20 mouse cellular contexts compared by ENCODE assay signal in genomic region chr2:4829489-4830065, GRCm38 (mm10). TPM values are rescaled to one million over a fixed set of nuclear protein-coding genes. Genes with fewer than 3 reads are reported as not detected.
DNase-seq lines count a peak whose midpoint lies in the region; ATAC-seq lines count a peak whose summit lies in the region.
"Had no signal": no experiment of that assay in that cellular context is flagged by ENCODE, and none has a peak within 500 bp of the region (broad histone marks: within the 10 kb centered on the region; RNA-seq: fewer than 3 reads in every experiment).

No protein-coding gene starts in this region.

- H3K4me2 ChIP-seq in lung, embryonic 15.5 days: no peak overlapping the region
- no peak overlapping the region for H3K4me2 ChIP-seq in intestine, embryonic 14.5 days (ENCODE audit: low read length)
- H3K4me2 ChIP-seq: heart, embryonic 11.5 days; hindbrain, embryonic 12.5 days; midbrain, embryonic 15.5 days had no signal

- no peaks in the 10 kb centered on the region for H3K9me3 ChIP-seq in lung, embryonic 15.5 days
- H3K9me3 ChIP-seq in intestine, embryonic 14.5 days (ENCODE audit: control insufficient read depth, low read length): no peaks in the 10 kb centered on the region
- H3K9me3 ChIP-seq: forebrain, embryonic 10.5 days; hindbrain, embryonic 12.5 days; midbrain, embryonic 15.5 days had no signal

- DNase-seq in lung, postnatal 14 days: no peak
- DNase-seq in intestine, embryonic 14.5 days (ENCODE audit: low spot score): no peak
- DNase-seq in lung, postnatal 36 days: peak; percentile 14
- no peak for DNase-seq in cerebellum, postnatal 25 days
- DNase-seq in heart, adult 9 months (ENCODE audit: low spot score in 2 of 2): no peak
- no peak for DNase-seq in right cerebral cortex, postnatal 10 days (ENCODE audit: low spot score in 2 of 2)
- DNase-seq: adrenal gland, postnatal 25 days; cerebellum, adult 11-12 months; heart, postnatal 10 days; kidney, postnatal 14 days; liver, postnatal 0 days; right cerebral cortex, postnatal 14 days; spleen, adult 18-20 months had no signal

- peak; percentile 66; the same call in 1 of the 2 replicates for ATAC-seq in lung, embryonic 15.5 days (ENCODE audit: borderline replicate concordance, extremely low read depth, low FRiP score, low TSS enrichment)
- peak; percentile 72 for ATAC-seq in intestine, embryonic 14.5 days (replicated peaks; ENCODE audit: low FRiP score, low TSS enrichment, low read depth)
- ATAC-seq: liver, postnatal 0 days; midbrain, embryonic 15.5 days; Patski had no signal

- H3K4me3 ChIP-seq in lung, embryonic 15.5 days: no peak overlapping the region
- H3K4me3 ChIP-seq in intestine, embryonic 14.5 days (ENCODE audit: low read depth, low read length): no peak overlapping the region
- H3K4me3 ChIP-seq: forebrain, embryonic 10.5 days; hindbrain, embryonic 12.5 days; midbrain, embryonic 15.5 days; myocyte had no signal

- H3K4me1 ChIP-seq in lung, embryonic 15.5 days: peaks cover 9% of the 10 kb centered on the region; the same call in 1 of the 2 replicates
- H3K4me1 ChIP-seq in intestine, embryonic 14.5 days (replicated peaks; ENCODE audit: control insufficient read depth, insufficient read depth, low read length): peaks cover 6% of the 10 kb centered on the region; the same call in 1 of the 2 replicates
- H3K4me1 ChIP-seq: hindbrain, embryonic 12.5 days; midbrain, embryonic 15.5 days had no signal

- no peaks in the 10 kb centered on the region for H3K27me3 ChIP-seq in lung, embryonic 15.5 days
- no peaks in the 10 kb centered on the region for H3K27me3 ChIP-seq in intestine, embryonic 14.5 days (replicated peaks; ENCODE audit: control insufficient read depth, insufficient read depth, low read length)
- H3K27me3 ChIP-seq: hindbrain, embryonic 12.5 days; midbrain, embryonic 15.5 days had no signal

- no peak overlapping the region for H3K9ac ChIP-seq in lung, embryonic 15.5 days
- H3K9ac ChIP-seq in intestine, embryonic 14.5 days (ENCODE audit: low read length): no peak overlapping the region
- H3K9ac ChIP-seq: hindbrain, embryonic 12.5 days; liver, postnatal 0 days; midbrain, embryonic 15.5 days had no signal

- peak overlapping the region; percentile 84 for H3K27ac ChIP-seq in lung, embryonic 15.5 days
- no peak overlapping the region for H3K27ac ChIP-seq in intestine, embryonic 14.5 days (ENCODE audit: low read depth)
- H3K27ac ChIP-seq: forebrain, embryonic 10.5 days; midbrain, embryonic 15.5 days had no signal

- no peaks in the 10 kb centered on the region for H3K36me3 ChIP-seq in lung, embryonic 15.5 days
- H3K36me3 ChIP-seq in intestine, embryonic 14.5 days (ENCODE audit: control insufficient read depth, insufficient read depth, low read length): no peaks in the 10 kb centered on the region
- H3K36me3 ChIP-seq: forebrain, embryonic 10.5 days; hindbrain, embryonic 12.5 days; midbrain, embryonic 15.5 days had no signal

- WGBS in lung, embryonic 15.5 days: 55% methylated on average over 6 of the region's 6 CpGs
- WGBS in intestine, embryonic 14.5 days: 71% methylated on average over 6 of the region's 6 CpGs

RNA-seq across cellular contexts. Expression of gene Sephs1, which starts 51.8 kb away (rescaled TPM):
- 95.8 and 98.8 TPM in 2 replicates for polyA plus RNA-seq in lung, embryonic 15.5 days (2015; fragmentation: Nextera tagmentation; extraction: Ambion mirVana)
- 85.8 and 88.9 TPM in 2 replicates for polyA plus RNA-seq in intestine, embryonic 14.5 days (2014; fragmentation: Nextera tagmentation; extraction: Ambion mirVana)
